Comparison of ENCODE assay signal across 14 mouse cellular contexts in genomic region chr1:87010629-87011330, GRCm38 (mm10).
DNase-seq lines count a peak whose midpoint lies in the region; ATAC-seq and TF ChIP-seq lines count a peak whose summit lies in the region.
"Had no signal": no experiment of that assay in that cellular context is flagged by ENCODE, and none has a peak within 500 bp of the region (broad histone marks: within the 10 kb centered on the region; RNA-seq: fewer than 3 reads in every experiment).

No protein-coding gene starts in this region.

- no peaks in the 10 kb centered on the region for H3K27me3 ChIP-seq in heart, embryonic 11.5 days (ENCODE audit: control insufficient read depth, insufficient read depth, low read length)
- H3K27me3 ChIP-seq in lung, embryonic 14.5 days (ENCODE audit: insufficient read depth, low read length): no peaks in the 10 kb centered on the region
- no peaks in the 10 kb centered on the region for H3K27me3 ChIP-seq in lung, postnatal 0 days (replicated peaks; ENCODE audit: insufficient read depth, low read length)
- H3K27me3 ChIP-seq: liver, embryonic 13.5 days had no signal

- no peak for ATAC-seq in heart, embryonic 11.5 days (replicated peaks; ENCODE audit: insufficient number of reproducible peaks, low FRiP score, low TSS enrichment)
- no peak for ATAC-seq in lung, embryonic 14.5 days (ENCODE audit: insufficient read depth)
- peak; percentile 70 for ATAC-seq in lung, postnatal 0 days
- ATAC-seq: midbrain, embryonic 16.5 days had no signal

- intact Hi-C loops in gastrocnemius, postnatal 36 days (cut with DNase I): no loop called here

- 60% methylated on average over 12 of the region's 12 CpGs for WGBS in heart, embryonic 11.5 days (ENCODE audit: insufficient replicate concordance)
- 53% methylated on average over 12 of the region's 12 CpGs for WGBS in lung, embryonic 14.5 days
- 66% methylated on average over 12 of the region's 12 CpGs for WGBS in lung, adult 2 months
- 47% methylated on average over 12 of the region's 12 CpGs for WGBS in lung, postnatal 0 days

- H3K4me3 ChIP-seq in heart, embryonic 11.5 days (ENCODE audit: low read depth, low read length): no peak overlapping the region
- no peak overlapping the region for H3K4me3 ChIP-seq in lung, embryonic 14.5 days (ENCODE audit: low read depth, low read length)
- no peak overlapping the region for H3K4me3 ChIP-seq in lung, adult 2 months (replicated peaks; ENCODE audit: extremely low read depth, low read depth, low read length)
- no peak overlapping the region for H3K4me3 ChIP-seq in lung, postnatal 0 days (ENCODE audit: low read depth, low read length)
- H3K4me3 ChIP-seq in layer of hippocampus, adult 2 months: no peak overlapping the region
- H3K4me3 ChIP-seq: liver, embryonic 13.5 days had no signal

- H3K4me2 ChIP-seq in heart, embryonic 11.5 days: no peak overlapping the region
- no peak overlapping the region for H3K4me2 ChIP-seq in lung, embryonic 14.5 days
- no peak overlapping the region for H3K4me2 ChIP-seq in lung, postnatal 0 days (replicated peaks; ENCODE audit: low read depth, low read length)
- H3K4me2 ChIP-seq: liver, embryonic 13.5 days had no signal

- TF ChIP-seq EP300 in lung, postnatal 0 days (IDR thresholded peaks at IDR 0.05): no peak

- no peak for TF ChIP-seq POLR2A in lung, adult 2 months (IDR thresholded peaks at IDR 0.05; ENCODE audit: borderline replicate concordance, extremely low read depth, low read depth, low read length)

- no peak overlapping the region for H3K27ac ChIP-seq in heart, embryonic 11.5 days (ENCODE audit: low read depth, low read length)
- peak overlapping the region; percentile 60; the same call in 1 of the 2 replicates for H3K27ac ChIP-seq in lung, embryonic 14.5 days (ENCODE audit: low read depth)
- 0 out of 2 replicates have a peak overlapping the region, but pooled peaks have one; percentile 6 for H3K27ac ChIP-seq in lung, postnatal 0 days (ENCODE audit: low read length)
- no peak overlapping the region for H3K27ac ChIP-seq in layer of hippocampus, adult 2 months
- H3K27ac ChIP-seq: liver, embryonic 13.5 days had no signal

- no peaks in the 10 kb centered on the region for H3K9me3 ChIP-seq in heart, embryonic 11.5 days (replicated peaks; ENCODE audit: control insufficient read depth, low read length)
- no peaks in the 10 kb centered on the region for H3K9me3 ChIP-seq in lung, embryonic 14.5 days (ENCODE audit: low read depth, low read length)
- no peaks in the 10 kb centered on the region for H3K9me3 ChIP-seq in lung, postnatal 0 days (ENCODE audit: low read length)
- H3K9me3 ChIP-seq: liver, embryonic 13.5 days had no signal

- no peak overlapping the region for H3K9ac ChIP-seq in heart, embryonic 11.5 days (ENCODE audit: low read depth, low read length)
- H3K9ac ChIP-seq in lung, embryonic 14.5 days: no peak overlapping the region
- no peak overlapping the region for H3K9ac ChIP-seq in lung, postnatal 0 days (replicated peaks; ENCODE audit: low read depth)
- H3K9ac ChIP-seq: liver, embryonic 13.5 days had no signal

- H3K4me1 ChIP-seq in heart, embryonic 11.5 days (ENCODE audit: control insufficient read depth, insufficient read depth, low read length): no peaks in the 10 kb centered on the region
- H3K4me1 ChIP-seq in lung, embryonic 14.5 days (ENCODE audit: insufficient read depth): peaks cover 5% of the 10 kb centered on the region; the same call in 1 of the 2 replicates
- no peaks in the 10 kb centered on the region for H3K4me1 ChIP-seq in lung, adult 2 months (ENCODE audit: control insufficient read depth, insufficient read depth, low read length)
- peaks cover 6% of the 10 kb centered on the region; the same call in 1 of the 2 replicates for H3K4me1 ChIP-seq in lung, postnatal 0 days (ENCODE audit: insufficient read depth, low read depth, low read length)
- H3K4me1 ChIP-seq: liver, embryonic 13.5 days had no signal

- TF ChIP-seq CTCF in lung, embryonic 14.5 days (IDR thresholded peaks at IDR 0.05; ENCODE audit: low read depth): no peak
- TF ChIP-seq CTCF in lung, adult 2 months (IDR thresholded peaks at IDR 0.05; ENCODE audit: insufficient read depth, low read length): no peak
- TF ChIP-seq CTCF in lung, postnatal 0 days (IDR thresholded peaks at IDR 0.05): no peak
- no peak for TF ChIP-seq CTCF in layer of hippocampus, adult 2 months (conservative IDR thresholded peaks at IDR 0.05)

- DNase-seq in heart, adult 11 months: peak; percentile 94
- peak; percentile 55 for DNase-seq in lung, embryonic 14.5 days
- DNase-seq in lung, adult 2 months: no peak
- peak; percentile 30 to 46 for DNase-seq in gastrocnemius, postnatal 36 days
- DNase-seq in lung, postnatal 0 days (ENCODE audit: low spot score): peak; percentile 57
- no peak for DNase-seq in urinary bladder, postnatal 10 days (ENCODE audit: low spot score)
- no peak for DNase-seq in layer of hippocampus, adult 2 months (ENCODE audit: low spot score in 2 of 2)
- DNase-seq: B cell, adult 2 months; kidney, adult 8-10 months; liver, embryonic 13.5 days; spleen, adult 18-20 months; thymus, adult 18-20 months had no signal

- H3K36me3 ChIP-seq in heart, embryonic 11.5 days (ENCODE audit: control insufficient read depth, insufficient read depth, low read length): no peaks in the 10 kb centered on the region
- no peaks in the 10 kb centered on the region for H3K36me3 ChIP-seq in lung, embryonic 14.5 days (ENCODE audit: insufficient read depth)
- no peaks in the 10 kb centered on the region for H3K36me3 ChIP-seq in lung, postnatal 0 days (ENCODE audit: insufficient read depth, low read length)
- H3K36me3 ChIP-seq: liver, embryonic 13.5 days had no signal

Comparison
In these comparisons a context has a peak if more than half of its experiments do, and no peak if none do; other contexts are left out.
1. DNase-seq: peak in heart, adult 11 months (single experiment), lung, embryonic 14.5 days (single experiment), gastrocnemius, postnatal 36 days (2 of 2) and lung, postnatal 0 days (single experiment); none in lung, adult 2 months (single experiment), urinary bladder, postnatal 10 days (single experiment) and layer of hippocampus, adult 2 months (0 of 2).
2. H3K27ac ChIP-seq: peak in lung, embryonic 14.5 days (single experiment) and lung, postnatal 0 days (single experiment); none in heart, embryonic 11.5 days (single experiment) and layer of hippocampus, adult 2 months (single experiment).